Mouse (Mus musculus) kidney, adult 2 months (tissue): ENCODE measurements at regions not wholly inside any gene's neighbourhood (a gene's known extent, or its start where the extent isn't known, plus 50 kb on each side); places are given as distances from the start of the nearest gene placed in this dataset.

Experiments used
- CTCF ChIP-seq: fragments of 200-500 bp; conservative IDR thresholded peaks from 2 replicates; pipeline ENCODE4 v1.5.1; 2011; ENCODE audit warnings: low read depth, mild to moderate bottlenecking, control low read depth, low read length, moderate library complexity, mixed read lengths; ENCODE audit not compliant: insufficient read depth, insufficient read length
- POLR2A ChIP-seq: fragments of 200-500 bp; IDR thresholded peaks from one replicate; pipeline ENCODE4 v1.6.1; 2011; ENCODE audit warnings: low read depth, low read length, control low read depth

DNA sequence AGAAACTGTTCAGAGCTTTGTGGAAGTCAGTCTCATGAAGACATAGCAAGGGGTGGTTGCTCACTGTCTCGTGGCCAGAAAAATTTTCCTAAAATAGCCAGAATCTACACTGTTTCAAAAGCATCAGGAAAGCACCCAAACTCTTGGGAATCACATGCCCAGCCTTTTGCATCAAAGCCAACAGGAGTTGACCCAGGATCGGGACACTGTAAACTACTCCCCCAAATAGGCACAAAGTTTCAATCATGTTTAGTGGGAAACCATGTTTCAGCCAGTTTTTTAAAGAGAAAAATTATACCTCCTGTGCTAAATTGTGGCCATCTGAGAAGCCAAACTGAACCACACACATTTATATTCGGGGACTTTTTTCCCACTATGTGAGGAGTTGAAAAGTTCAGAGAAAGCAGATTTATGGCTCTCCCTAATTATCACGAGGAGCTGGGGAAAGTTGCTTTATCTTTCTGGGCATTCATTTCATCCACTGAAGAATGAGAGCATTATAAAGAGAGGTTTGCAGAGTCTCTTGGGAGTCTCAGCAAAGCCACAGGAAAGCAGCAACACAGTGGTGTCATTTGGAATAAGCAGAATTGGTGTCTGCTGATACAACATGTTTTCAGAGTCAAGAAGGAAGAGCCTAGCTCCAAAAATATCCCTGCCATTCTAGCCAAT lies 136.5 kb upstream of the Slc44a1 start:
- TF ChIP-seq CTCF, result no peak
- no peak for TF ChIP-seq POLR2A
